Mouse (Mus musculus) urinary bladder, adult 2 months (tissue): Measurements from ENCODE around the gene Btbd2. TPM values are rescaled to one million over a fixed set of nuclear protein-coding genes. Genes with fewer than 3 reads are reported as not detected.

ENCODE experiments used
- DNase-seq: peaks from one replicate; pipeline ENCODE4 v3.0.0; 2022; ENCODE audit warnings: low spot score
- polyA plus RNA-seq: library from polyadenylated mRNA; depleted of rRNA; stranded (reverse); fragments of >200 nt; gene quantifications from 2 replicates; pipeline ENCODE4 v1.2.3, GENCODE M21; 2012; rRNA removed

Btbd2 gene
- polyA plus RNA-seq = 36.5 and 48.5 TPM in 2 replicates

- DNase-seq = no peak
These were observed at the start of gene Btbd2 for GRCm38 (mm10) chr10:80656863-80657623. Gene Btbd2, minus strand, starts transcription at chr10:80657071.

- DNase-seq = no peak
These were observed 48.6 kb upstream of the Btbd2 start for GRCm38 (mm10) chr10:80705479-80705878.

DNA sequence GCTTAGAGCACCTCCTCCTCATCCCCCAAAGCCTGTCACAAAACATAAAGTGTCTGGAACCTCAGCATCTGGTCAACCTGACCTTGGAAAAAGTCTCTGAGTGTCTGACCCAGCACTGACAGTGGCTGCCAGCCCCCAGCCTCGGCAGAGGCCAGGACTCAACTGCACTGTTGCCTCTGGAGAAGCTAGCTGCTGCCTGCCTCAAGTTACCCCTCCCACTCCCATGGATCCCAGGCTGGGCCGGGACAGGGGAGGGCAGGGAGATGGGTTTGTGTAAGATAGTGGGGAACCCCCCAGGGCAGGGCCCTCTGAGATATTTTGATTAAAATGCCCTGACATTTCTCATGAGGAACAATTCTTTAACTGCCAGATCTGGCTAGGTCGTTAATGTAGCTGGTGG is 48.2 kb upstream of the Btbd2 start:
- DNase-seq = no peak

DNA sequence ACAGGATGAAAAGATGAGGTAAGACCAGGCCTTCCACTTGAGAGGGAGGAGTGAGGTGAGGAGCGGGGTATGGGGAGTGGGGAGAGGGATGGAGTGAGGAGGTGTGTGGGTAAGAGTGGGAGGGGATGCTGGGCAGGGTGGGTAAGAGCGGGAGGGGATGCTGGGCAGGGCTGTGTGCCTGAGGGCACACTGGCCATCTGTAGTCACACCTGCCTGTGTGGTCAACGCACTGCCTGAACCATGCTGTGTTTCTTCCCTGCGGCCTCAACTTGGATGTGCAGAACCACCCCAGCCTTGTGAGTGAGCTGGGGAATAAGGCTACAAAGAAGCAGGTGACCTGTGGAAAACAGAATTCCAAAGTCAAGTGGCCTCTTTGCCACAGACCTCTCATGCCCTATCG is 47.5 kb upstream of the Btbd2 start:
- no peak for DNase-seq

DNA sequence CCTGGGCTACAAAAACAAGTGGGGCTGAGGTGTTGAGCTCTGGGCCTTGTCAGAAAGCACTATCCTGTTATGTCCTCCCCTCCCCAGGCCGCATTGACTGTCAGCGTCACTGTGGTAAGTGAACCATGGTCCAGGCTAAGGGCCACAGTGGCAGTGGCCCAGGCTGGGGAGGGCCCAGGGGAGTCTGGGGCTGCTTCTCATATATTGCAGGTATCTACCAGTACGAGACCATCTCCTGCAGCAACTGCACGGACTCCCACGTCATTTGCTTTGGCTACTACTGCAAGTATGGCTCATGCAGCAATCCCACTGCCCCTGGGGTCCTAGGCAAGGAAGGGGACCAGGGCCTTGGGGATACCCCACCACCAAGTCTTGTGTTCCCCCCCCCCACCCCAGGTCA is 46.8 kb upstream of the Btbd2 start:
- no peak for DNase-seq

- DNase-seq = peak; percentile 91
These were observed 45.9 kb upstream of the Btbd2 start for GRCm38 (mm10) chr10:80702536-80703390.

GRCm38 (mm10) chr10:80701721-80702535 is 45.1 kb upstream of the Btbd2 start, which contains the start of the genes Mob3a and Izumo4:
Gene Mob3a, minus strand, starts transcription at chr10:80701977.
Gene Izumo4, plus strand, starts transcription at chr10:80702184.
- peak; percentile 97 for DNase-seq

GRCm38 (mm10) chr10:80700732-80701131 is 43.9 kb upstream of the Btbd2 start:
- DNase-seq = no peak

DNA sequence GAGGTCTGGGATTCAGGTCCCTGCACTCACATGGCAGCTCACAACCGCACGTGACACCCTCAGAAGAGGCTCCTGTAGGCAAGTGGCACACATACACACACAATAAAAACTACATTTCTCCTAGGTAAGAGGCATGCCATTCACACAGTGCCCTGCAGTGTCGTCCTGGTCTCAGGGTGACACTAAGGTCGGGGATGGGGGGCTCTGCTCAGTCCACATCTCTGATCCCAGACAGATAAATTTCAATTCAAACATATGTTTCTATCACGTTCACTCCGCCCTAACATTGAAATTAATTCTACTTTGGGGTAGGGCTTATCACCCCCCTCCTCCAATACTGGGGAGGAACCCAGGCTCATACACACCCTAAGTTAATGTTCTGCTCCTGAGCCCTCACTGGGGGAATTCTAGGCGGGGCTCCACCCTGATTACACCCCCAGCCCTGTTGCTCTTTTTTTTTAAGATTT is 43.2 kb upstream of the Btbd2 start:
- DNase-seq = no peak

DNA sequence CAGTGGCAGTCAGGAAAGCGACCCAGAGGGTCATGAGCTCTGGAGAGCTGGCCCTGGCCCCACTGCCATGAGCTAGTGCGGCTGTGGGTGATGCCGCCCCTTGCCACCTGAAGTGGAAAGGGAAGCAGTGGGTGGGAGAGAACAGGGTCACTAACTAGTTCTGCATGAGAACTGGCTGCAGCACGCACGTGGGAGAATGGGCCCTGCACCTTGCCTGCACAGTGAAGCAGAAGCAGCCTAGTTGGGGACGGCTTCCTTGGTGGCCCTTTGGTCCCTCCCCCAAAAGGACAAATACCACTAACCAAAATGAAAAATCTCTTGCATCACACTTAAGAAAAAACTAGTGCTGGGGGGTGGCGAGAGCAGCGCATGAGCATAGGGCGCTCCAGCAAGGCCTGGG is 41.7 kb upstream of the Btbd2 start:
- DNase-seq = no peak

GRCm38 (mm10) chr10:80697812-80698211 is 40.9 kb upstream of the Btbd2 start:
- no peak for DNase-seq

GRCm38 (mm10) chr10:80697393-80697787 is 40.5 kb upstream of the Btbd2 start:
- DNase-seq = no peak

- DNase-seq = no peak
These were observed 39.9 kb upstream of the Btbd2 start for GRCm38 (mm10) chr10:80696502-80697392.

DNA sequence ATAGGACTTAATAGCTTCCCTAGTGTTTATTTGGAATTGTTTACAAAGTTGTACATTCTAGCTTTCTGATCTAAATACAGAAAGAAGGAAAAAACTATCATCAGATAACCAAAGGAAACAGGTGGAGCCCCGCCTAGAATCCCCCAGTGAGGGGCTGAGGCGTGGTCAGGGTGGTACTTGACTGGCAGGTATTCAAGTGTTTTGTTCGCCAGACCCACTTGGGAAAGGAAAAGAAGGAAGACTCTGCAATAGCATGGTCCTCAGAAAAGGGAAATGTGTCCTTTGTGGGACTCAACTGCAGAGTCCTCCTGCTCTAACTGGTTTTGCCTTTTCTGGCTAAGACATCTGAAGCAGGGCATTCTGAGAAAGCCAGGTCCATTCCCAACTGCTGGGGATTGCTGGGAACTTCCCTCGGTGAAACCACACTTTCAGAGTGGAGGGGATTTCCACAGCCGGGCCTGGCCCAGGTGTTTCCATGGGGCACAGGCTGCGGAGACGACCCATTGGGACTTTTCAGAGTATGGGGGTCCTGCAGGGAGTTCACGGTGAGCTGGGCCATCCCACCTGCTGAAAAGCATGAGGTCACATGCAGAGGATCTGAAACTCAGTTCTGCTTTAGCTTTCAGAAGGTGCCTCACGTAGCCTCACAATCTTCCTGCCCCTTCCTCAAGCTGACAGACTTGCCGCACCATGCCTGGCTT is 39.1 kb upstream of the Btbd2 start:
- no peak for DNase-seq

DNA sequence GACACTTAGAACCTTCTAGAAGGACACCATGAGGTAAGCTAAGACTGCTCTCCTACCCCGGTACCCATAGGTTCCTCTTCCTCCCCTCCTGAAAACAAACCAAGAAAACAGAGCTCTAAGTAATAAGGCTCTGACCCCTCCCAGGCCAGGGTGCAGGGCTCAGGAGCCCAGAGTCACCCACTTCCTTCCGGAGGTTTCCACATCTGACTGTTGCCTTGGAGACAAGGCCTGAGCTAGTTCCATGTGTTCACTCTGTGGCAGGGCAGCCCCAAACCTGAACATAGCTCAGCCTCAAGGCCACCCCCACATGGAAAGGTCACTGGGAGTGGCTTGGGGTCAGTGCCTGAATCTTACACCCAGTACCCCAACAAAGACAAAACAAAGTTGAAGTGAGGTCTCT is 38.3 kb upstream of the Btbd2 start:
- no peak for DNase-seq

DNA sequence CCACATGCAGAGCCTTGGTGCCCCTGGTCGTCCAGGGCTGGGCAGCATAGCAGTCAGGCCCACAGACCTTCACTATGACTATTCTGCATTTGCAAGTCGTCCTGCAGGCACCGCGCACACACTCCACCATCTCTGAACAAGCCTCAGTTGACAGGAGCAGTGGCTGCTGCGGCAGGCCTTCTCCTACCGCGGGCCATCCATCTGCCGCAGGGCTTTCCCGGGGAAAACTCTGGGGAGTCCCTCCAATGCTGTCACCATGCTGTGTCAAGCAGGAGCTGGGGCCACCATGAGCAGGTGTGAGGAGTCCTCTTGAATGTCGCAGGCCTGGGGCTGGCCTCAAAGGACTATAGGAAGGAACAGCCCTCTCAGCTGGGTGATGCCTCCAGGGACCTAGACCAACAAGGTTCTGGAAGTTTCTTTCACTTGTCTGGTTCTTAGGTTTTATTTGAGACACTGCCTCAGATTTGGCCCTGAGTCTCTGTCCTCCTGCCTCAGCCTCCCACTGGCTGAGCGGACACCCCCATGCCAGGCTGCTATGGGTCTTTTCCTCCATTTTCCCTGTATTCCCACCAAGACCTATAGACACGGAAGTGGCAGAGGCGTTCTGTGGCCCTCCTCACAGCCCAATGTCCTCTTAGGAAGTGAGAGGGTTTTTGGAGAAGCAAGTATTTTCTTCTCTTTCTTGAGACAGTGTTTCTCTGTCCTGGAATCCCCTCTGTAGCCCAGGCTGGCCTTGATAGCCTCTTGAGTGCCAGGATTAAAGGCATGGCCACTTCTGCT is 37.5 kb upstream of the Btbd2 start:
- DNase-seq = no peak

GRCm38 (mm10) chr10:80693401-80694045 is 36.7 kb upstream of the Btbd2 start:
- DNase-seq = no peak

DNA sequence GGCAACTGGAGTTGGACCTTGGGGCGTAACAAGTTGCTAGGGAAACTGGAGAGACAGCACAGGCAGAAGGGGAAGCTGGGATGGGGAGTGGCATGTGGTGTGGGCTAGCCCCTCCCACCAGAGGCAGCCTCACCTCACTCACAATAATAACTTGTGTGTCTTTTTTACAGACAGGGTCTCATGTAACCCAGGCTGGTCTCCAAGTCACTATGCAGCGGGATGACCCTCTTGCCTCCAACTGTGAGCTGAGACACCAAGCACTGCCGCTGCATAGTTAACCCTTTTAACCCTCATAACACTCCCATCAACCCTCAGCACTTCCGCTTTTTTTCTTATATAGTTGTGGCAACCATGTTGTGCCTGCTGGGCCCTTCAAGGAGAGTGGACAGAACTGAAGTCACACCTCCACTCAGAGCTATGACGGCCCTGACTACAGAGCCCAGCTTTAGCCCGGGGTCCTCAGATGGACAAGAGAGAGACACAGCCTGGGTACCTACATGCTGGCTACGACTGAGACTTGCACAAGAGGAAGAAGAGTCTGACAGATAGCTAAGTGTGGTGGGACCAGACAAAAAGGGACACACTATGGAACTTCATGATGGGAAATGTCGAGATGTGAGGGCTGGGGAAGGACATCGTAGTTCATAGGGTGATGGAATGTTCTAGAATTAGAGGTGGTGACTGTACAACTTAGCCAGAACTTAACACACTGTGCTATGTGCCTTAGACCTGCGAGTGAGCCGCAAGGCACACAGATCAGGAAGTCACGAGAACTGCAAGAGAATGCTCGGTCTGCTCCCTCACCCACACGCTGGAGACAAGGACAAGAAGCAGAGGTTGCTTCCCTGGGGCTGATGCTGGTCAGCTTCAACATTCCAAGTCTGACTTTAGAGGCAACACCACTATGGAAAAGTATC is 35.6 kb upstream of the Btbd2 start:
- no peak for DNase-seq
